Mouse (Mus musculus) layer of hippocampus, adult 8-10 months (tissue): ENCODE data around the gene Tmem59. TPM values are rescaled to one million over a fixed set of nuclear protein-coding genes. Genes with fewer than 3 reads are reported as not detected.
A peak's percentile ranks its signal among the peaks of the same experiment; 100 is the strongest.

ENCODE experiments used
- DNase-seq, 2 experiments: peaks; one replicate each; pipeline ENCODE4 v3.0.0; 2022; ENCODE audit warnings: low spot score in 2 of 2
- total RNA-seq, 4 experiments: library from RNA; stranded (reverse); gene quantifications; 2 replicates each; pipeline ENCODE4 v1.2.4; 2022

Gene Tmem59
- total RNA-seq = 100 to 1,000 TPM; 213 to 240 (median 224) TPM

- DNase-seq = peak; percentile 94 to 95
Observed at GRCm38 (mm10) chr4:107178182-107178829, at the start of gene Tmem59. TSS of gene Tmem59 (plus strand) at chr4:107178399.

GRCm38 (mm10) chr4:107129373-107129772 is 48.8 kb upstream of the Tmem59 start:
- DNase-seq = no peak

DNA sequence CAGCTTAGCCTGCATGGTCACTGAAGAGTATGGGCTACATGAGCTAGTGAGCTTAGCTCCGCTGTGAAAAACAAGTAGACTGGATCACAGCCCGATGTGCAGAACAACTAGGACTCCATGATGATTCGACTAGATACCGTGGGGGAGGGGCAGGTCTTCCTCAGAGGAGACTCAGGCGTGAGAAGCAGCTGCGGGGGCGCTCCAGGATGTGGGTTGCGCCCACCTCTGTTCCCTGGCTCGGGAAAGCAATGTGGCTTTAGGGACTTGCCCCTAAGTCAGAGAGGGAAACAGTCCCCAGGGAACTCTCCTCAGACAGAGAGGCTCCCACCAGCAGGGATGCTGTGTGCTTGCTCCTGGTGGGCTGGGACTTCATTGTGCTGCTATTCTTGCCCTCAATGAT is 47.7 kb upstream of the Tmem59 start:
- no peak for DNase-seq

DNA sequence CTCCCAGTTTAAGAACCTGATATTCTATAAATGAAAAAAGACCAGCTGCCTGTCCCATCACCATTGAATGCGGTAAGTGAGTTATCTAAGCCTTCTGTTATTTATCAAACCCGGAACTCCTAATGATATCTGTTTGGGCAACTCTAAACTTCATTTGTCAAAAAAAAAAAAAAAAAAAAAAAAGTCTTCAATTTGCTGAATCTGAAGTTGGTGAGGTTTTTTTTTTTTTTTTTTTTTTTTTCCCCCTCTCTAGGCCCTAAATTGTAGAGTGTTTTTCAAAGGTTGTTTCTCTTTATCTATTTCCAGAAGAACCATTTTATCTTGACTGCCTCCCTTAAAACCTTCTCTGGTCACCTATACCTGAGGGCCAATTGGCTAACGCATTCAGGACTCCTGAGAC is 43.3 kb upstream of the Tmem59 start:
- DNase-seq = no peak

DNA sequence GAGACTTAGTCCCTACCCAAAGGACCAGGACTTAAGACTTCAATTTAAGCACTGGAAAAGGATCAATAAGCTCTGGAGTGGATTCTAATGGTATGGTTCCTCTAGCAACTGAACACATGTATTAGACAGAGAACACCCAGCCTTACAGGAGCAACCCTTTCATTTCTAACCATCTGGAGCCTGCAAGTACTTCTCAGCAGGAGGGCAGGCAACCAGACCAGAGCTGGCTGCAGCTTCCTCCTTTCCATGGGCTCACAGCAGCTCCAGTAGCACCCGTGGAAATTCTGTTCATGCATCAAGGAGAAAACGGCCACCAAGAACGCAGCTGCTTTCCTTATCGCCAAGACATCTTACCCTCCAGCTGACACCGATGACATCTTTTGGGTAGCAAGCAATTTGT is 42.5 kb upstream of the Tmem59 start:
- DNase-seq = no peak

GRCm38 (mm10) chr4:107136531-107136930 is 41.7 kb upstream of the Tmem59 start:
- DNase-seq = no peak

GRCm38 (mm10) chr4:107138948-107139835 is 39.0 kb upstream of the Tmem59 start:
- DNase-seq = no peak

DNA sequence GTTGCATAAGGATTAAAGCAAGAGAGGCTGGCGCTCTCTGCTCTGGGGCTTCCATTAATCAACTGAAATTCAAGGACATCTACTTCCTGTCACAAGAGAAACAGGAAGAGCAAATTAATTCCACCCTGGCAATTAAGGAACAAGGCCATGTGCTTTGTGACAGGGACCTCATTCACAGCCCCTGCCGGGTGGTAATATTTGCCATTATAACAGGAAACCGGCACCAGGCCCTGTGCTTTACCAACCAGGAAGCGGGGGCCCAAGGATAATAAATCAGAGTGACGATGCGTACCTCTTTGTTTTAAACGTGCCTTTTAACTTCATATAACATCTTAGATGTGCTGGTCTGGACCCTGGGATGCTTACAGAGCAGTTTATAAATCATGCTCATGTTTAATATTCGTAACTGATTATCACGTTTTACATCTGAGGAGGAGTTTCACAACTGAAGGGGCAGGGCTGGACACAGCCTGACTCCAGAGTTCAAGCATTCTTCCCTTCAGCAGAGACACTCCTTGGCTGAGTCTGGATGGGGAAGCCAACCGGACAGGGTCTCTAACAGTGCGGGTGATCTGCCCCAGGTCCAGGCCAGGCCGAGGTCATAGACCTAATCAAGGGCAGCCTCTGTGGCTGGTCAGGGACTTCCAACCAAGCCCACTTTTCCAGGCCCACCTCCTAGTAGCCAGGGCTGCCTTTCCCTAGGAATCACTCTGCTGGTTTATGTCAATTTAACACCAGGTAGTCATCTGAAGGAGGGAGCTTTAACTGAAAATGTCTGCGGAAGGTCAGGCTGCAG is 38.2 kb upstream of the Tmem59 start:
- no peak for DNase-seq

GRCm38 (mm10) chr4:107143511-107143910 is 34.7 kb upstream of the Tmem59 start:
- no peak for DNase-seq

- DNase-seq = peak in 1 of 2 experiments; percentile 41
Observed at GRCm38 (mm10) chr4:107150991-107151390, 27.2 kb upstream of the Tmem59 start.

- no peak for DNase-seq
Observed at GRCm38 (mm10) chr4:107152571-107152970, 25.6 kb upstream of the Tmem59 start.

DNA sequence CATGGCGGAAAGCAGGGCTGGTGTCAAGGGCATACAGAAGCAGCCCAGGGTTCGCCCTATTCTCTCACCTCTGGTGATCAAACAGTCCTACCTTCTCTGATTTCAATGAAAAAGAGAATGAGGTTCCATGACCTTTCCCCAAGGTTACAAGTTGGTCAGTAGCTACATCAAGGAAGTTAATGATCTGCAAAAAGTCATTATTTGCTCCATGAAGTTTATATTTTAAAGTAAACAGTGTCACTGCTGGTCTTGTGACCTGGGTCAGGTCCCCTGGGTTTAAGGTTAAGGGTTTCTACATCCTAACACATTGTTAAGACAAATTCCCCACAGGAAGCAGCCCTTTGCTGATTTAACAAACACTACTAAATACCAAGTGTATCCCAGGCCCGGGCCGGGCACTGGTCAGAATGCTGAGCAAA is 21.2 kb upstream of the Tmem59 start:
- no peak for DNase-seq

DNA sequence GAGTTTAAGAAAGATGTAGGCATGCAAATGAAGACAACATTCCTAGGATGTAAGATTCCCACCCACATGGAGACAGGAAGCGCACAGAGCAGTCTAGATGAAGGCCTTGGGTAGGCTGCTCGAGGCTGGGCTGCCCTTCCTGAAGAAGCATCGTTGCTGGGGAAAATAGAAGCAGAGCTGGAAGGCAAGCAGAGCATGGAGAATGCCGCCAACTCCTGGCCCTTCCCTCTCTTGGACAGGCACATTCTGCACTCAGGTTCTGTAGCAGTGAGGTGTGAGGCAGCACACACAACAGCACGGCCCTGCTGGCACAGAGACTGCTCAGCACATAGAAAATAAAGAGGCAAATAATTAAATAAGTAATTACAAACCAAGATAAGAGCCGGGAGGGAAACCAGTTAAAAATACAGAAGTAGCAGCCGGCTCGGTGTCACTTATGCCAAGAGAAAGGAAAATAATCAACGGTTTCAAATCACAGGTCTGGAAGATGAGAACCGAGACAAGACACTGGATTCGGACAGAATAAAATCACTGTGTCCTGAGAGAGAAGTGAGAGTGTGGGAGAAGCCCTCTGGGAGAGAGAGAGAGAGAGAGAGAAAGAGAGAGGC is 18.9 kb upstream of the Tmem59 start:
- DNase-seq = no peak

GRCm38 (mm10) chr4:107160181-107160580 is 18.0 kb upstream of the Tmem59 start:
- DNase-seq = no peak

- DNase-seq = no peak
Observed at GRCm38 (mm10) chr4:107163341-107163740, 14.9 kb upstream of the Tmem59 start.

DNA sequence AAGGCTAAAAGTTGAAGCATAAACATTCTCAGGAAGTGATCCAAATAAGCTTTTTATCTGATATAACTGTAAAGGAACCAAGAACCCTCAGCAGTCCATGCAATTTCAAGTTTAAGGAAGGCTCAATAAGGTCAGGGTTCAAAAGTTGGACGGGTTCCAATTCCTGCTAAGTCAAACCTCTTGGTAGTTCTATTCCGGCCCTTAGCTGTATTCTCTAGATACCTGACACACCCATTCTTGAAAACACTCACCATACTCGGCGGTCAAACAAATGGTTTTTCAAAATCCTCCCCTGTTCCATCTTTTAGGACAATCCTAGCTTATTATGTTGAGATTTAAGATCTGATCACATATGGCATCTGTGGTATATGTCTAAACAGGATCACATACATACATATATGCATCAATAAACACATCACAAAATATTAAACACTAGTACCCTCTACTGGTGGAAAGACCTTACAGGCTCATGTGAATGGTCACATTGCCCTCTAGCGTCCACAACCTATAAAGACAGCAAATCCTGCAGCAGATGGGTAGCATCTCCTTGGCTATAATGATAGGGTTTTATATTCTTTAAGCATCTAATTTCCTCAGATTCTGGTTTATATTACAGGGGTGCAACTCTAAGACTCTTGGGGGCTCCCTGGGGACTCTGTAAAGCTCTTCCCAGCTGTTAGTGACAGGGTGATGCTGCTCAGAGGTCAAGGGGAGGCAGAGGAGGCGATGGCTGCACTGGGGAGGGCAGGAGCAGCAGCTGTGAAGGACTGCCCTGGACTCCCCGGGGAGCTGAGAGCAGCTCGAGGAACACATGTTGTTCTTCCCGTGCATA is 14.2 kb upstream of the Tmem59 start:
- peak; percentile 54 to 74 for DNase-seq

DNA sequence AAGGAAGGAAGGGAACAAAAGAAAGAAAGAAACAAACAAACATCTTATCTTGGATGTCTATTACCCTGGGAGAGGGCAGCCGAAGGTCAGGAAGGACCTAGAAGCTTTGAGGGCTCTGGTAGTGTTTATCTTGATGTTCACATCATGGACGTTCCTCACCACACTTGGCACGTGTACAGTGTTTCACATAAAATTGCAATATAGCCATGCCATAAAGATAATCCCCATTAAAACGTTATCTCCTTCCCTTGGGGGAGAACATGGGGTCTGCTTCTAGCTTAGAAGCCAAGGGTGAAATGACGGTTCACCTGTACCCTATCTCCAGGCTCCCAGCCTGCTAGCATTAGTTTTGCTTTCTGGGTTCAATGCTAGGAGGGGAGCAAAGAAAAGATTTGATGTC is 11.5 kb upstream of the Tmem59 start:
- no peak for DNase-seq

DNA sequence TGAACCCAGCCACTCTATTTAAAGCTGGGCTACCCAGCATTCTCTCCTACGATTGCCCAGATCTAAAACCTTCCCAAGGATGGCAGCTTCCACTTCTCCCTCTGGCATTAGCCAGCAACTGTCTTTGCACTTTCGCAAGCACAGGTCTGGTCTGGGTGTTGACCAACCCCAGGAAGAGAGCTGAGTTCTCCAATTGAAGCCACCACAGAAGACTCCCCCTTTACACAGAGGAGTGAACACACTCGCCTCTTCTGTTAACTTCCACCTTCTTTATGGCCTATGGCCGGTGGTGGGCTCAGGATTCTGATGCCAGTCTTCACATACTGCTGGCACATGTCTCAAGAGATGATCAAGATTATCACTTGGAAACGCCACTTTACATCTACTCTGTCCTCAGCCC is 10.4 kb upstream of the Tmem59 start:
- no peak for DNase-seq

DNA sequence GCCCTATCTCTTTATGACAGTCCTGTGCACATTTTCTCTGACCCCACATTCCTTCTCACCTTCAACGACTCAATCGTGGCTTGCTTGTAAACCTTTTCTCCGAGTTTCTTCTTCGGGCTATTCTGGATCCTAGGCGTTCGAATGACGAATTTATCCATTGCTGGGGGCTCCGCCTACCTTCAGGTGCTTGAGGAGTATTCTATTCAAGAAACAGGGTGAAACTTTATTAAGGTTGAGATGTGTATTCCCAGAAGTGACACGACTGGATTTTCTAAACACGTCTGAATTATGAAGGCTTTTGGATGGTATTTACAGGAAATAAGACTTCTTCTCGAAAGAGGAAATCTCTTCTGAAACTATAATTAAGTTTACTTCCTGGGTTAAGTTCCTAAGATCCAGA is 693 bp upstream of the Tmem59 start:
- DNase-seq = no peak

DNA sequence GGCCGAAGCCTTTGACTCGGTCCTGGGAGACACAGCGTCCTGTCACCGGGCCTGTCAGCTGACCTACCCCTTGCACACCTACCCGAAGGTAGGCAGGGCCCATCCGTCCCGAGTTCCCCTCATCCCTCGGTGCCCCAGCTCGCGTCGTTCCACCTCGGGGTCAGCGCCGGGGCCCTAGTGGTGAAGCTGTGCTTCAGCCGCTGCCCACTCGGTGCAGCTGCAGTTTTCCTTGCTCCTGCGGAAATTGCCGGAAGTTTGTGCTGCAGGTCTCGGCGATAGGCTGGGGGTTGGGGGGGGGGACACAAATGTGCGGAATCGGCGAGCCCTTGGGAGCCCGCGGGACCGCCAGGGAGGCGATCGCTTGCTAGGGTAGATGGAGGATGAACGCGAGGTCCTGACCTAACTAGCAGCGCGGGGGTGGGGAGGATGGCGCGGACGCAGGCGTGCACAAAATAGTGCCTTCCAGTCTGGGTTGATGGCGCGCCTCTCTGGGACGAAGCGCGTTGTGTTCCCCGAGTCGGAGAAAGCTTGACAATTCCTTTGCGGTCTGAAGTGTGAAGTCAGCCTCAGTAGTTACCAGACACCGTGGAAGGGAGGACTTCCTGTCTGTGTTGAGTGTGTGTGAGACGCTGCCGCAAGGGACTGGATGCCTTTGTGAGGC is 761 bp downstream of the Tmem59 start, which contains the start of gene Tceanc2:
Tceanc2 (minus strand) TSS at position 287 of the 661 bp plus-strand sequence.
- DNase-seq = peak; percentile 37 to 46
